Mouse (Mus musculus) forebrain, embryonic 12.5 days (tissue): ENCODE results near the gene Bicra. TPM values are rescaled to one million over a fixed set of nuclear protein-coding genes. Genes with fewer than 3 reads are reported as not detected.

Source experiments
- ATAC-seq: fragments of 200-750 bp; cut with Nextera tagmentation; 2 replicates; pipeline ENCODE4 v1.8.0; 2017; ENCODE audit warnings: moderate TSS enrichment; ENCODE audit not compliant: low FRiP score
- H3K27ac ChIP-seq: fragments of 300-500 bp; sonication (generic); 2 replicates; pipeline ENCODE4 v1.5.1; 2016; ENCODE audit warnings: mild to moderate bottlenecking
- H3K27me3 ChIP-seq: fragments of 300-500 bp; sonication (generic); 2 replicates; pipeline ENCODE4 v1.6.1; 2016; ENCODE audit warnings: mild to moderate bottlenecking
- H3K36me3 ChIP-seq: fragments of 300-500 bp; sonication (generic); replicated peaks from 2 replicates; pipeline ENCODE4 v1.6.1; 2016; ENCODE audit warnings: mild to moderate bottlenecking
- H3K4me1 ChIP-seq: fragments of 300-500 bp; sonication (generic); 2 replicates; pipeline ENCODE4 v1.6.1; 2016
- H3K4me2 ChIP-seq: fragments of 300-500 bp; sonication (generic); 2 replicates; pipeline ENCODE4 v1.6.1; 2016; ENCODE audit warnings: mild to moderate bottlenecking, moderate library complexity
- H3K4me3 ChIP-seq: fragments of 300-500 bp; sonication (generic); replicated peaks from 2 replicates; pipeline ENCODE4 v1.5.1; 2016; ENCODE audit warnings: mild to moderate bottlenecking
- H3K9ac ChIP-seq: fragments of 300-500 bp; sonication (generic); 2 replicates; pipeline ENCODE4 v1.6.1; 2016; ENCODE audit warnings: mild to moderate bottlenecking
- H3K9me3 ChIP-seq: fragments of 300-500 bp; sonication (generic); 2 replicates; pipeline ENCODE4 v1.6.1; 2016
- WGBS: fragments of 180-500 bp; shearing (Covaris S2); methylation state at CpG from one replicate; pipeline ENCODE4 v1.1.7; 2016; 5-methylcytosine and 5-hydroxymethylcytosine counted together
- polyA plus RNA-seq: library from polyadenylated mRNA; unstranded; fragments of >200 nt; fragmentation: Nextera tagmentation; extraction: Ambion mirVana; gene quantifications from 2 replicates; pipeline ENCODE4 v1.2.1, GENCODE M21; 2016

Gene Bicra
- polyA plus RNA-seq, 1 experiment from 2014 or later = 9.5 TPM

- H3K36me3 ChIP-seq = peaks cover 35% of the 10 kb centered on the region
- peaks cover 14% of the 10 kb centered on the region; the same call in 1 of the 2 replicates for H3K27me3 ChIP-seq
- no peaks in the 10 kb centered on the region for H3K9me3 ChIP-seq
- ATAC-seq = peak; percentile 95
- peak within 1 kb of the TSS; percentile 80 for H3K4me2 ChIP-seq
- H3K4me1 ChIP-seq = peaks cover 23% of the 10 kb centered on the region
- whole genome bisulfite sequencing = 2% methylated on average over 59 of the region's 59 CpGs
- H3K27ac ChIP-seq = peak within 1 kb of the TSS; percentile 92
- H3K9ac ChIP-seq = peak within 1 kb of the TSS; percentile 72
- H3K4me3 ChIP-seq = peak within 1 kb of the TSS; percentile 73
These were observed 101.8 kb downstream of the Bicra start, which contains the start of gene Nop53 for GRCm38 (mm10) chr7:15945721-15946536. TSS of gene Nop53 (minus strand) at chr7:15946074.

GRCm38 (mm10) chr7:15945211-15945610 lies 102.5 kb downstream of the Bicra start:
- WGBS = 10% methylated on average over 8 of the region's 8 CpGs
- Histone ChIP-seq H3K4me3 (peak overlapping the region; percentile 73), H3K9ac (peak overlapping the region; percentile 72), H3K9me3 (no peaks in the 10 kb centered on the region), H3K27ac (no peak overlapping the region), H3K36me3 (peaks cover 42% of the 10 kb centered on the region), H3K27me3 (peaks cover 14% of the 10 kb centered on the region; the same call in 1 of the 2 replicates), H3K4me2 (peak overlapping the region; percentile 80), H3K4me1 (peaks cover 23% of the 10 kb centered on the region)
- ATAC-seq = no peak

- Histone ChIP-seq H3K9ac (no peak overlapping the region), H3K4me1 (peaks cover 23% of the 10 kb centered on the region), H3K4me2 (peak overlapping the region; percentile 80; the same call in 1 of the 2 replicates), H3K27me3 (peaks cover 14% of the 10 kb centered on the region; the same call in 1 of the 2 replicates), H3K4me3 (no peak overlapping the region), H3K27ac (no peak overlapping the region), H3K36me3 (peaks cover 51% of the 10 kb centered on the region), H3K9me3 (no peaks in the 10 kb centered on the region)
- ATAC-seq = no peak
- 96% methylated on average over 1 of the region's 1 CpGs for WGBS
These were observed 103.4 kb downstream of the Bicra start for GRCm38 (mm10) chr7:15944311-15944710.

GRCm38 (mm10) chr7:15938621-15939020 lies 109.1 kb downstream of the Bicra start:
- WGBS = 97% methylated on average over 3 of the region's 3 CpGs
- Histone ChIP-seq H3K4me2 (no peak overlapping the region), H3K4me3 (no peak overlapping the region), H3K9me3 (no peaks in the 10 kb centered on the region), H3K9ac (no peak overlapping the region), H3K4me1 (no peaks in the 10 kb centered on the region), H3K36me3 (peaks cover 86% of the 10 kb centered on the region), H3K27me3 (no peaks in the 10 kb centered on the region), H3K27ac (no peak overlapping the region)
- ATAC-seq = no peak

- H3K9me3 ChIP-seq = no peaks in the 10 kb centered on the region
- H3K4me2 ChIP-seq = no peak overlapping the region
- WGBS = 90% methylated on average over 5 of the region's 5 CpGs
- no peak; the same call in 1 of the 2 replicates for ATAC-seq
- H3K27ac ChIP-seq = no peak overlapping the region
- no peaks in the 10 kb centered on the region for H3K4me1 ChIP-seq
- no peaks in the 10 kb centered on the region for H3K27me3 ChIP-seq
- H3K4me3 ChIP-seq = no peak overlapping the region
- no peak overlapping the region for H3K9ac ChIP-seq
- peaks cover 75% of the 10 kb centered on the region for H3K36me3 ChIP-seq
These were observed 110.2 kb downstream of the Bicra start for GRCm38 (mm10) chr7:15937491-15937890.

GRCm38 (mm10) chr7:15933437-15934359 lies 114.0 kb downstream of the Bicra start:
- 68% methylated on average over 16 of the region's 16 CpGs for WGBS
- Histone ChIP-seq H3K27ac (no peak overlapping the region), H3K36me3 (peaks cover 37% of the 10 kb centered on the region), H3K9ac (no peak overlapping the region), H3K27me3 (no peaks in the 10 kb centered on the region), H3K4me3 (no peak overlapping the region), H3K4me2 (no peak overlapping the region), H3K9me3 (no peaks in the 10 kb centered on the region), H3K4me1 (no peaks in the 10 kb centered on the region)
- no peak for ATAC-seq

- no peak for ATAC-seq
- Histone ChIP-seq H3K27me3 (no peaks in the 10 kb centered on the region), H3K4me2 (no peak overlapping the region), H3K9me3 (no peaks in the 10 kb centered on the region), H3K36me3 (peaks cover 16% of the 10 kb centered on the region), H3K27ac (no peak overlapping the region), H3K4me1 (no peaks in the 10 kb centered on the region), H3K4me3 (no peak overlapping the region), H3K9ac (no peak overlapping the region)
- 81% methylated on average over 3 of the region's 3 CpGs for WGBS
These were observed 116.1 kb downstream of the Bicra start for GRCm38 (mm10) chr7:15931635-15932034.

- H3K4me2 ChIP-seq = no peak overlapping the region
- no peak for ATAC-seq
- no peak overlapping the region for H3K4me3 ChIP-seq
- no peaks in the 10 kb centered on the region for H3K9me3 ChIP-seq
- 72% methylated on average over 2 of the region's 2 CpGs for WGBS
- no peak overlapping the region for H3K27ac ChIP-seq
- no peak overlapping the region for H3K9ac ChIP-seq
- H3K4me1 ChIP-seq = no peaks in the 10 kb centered on the region
- H3K27me3 ChIP-seq = no peaks in the 10 kb centered on the region
- H3K36me3 ChIP-seq = peaks cover 7% of the 10 kb centered on the region
These were observed 117.2 kb downstream of the Bicra start for GRCm38 (mm10) chr7:15930543-15930942.

- 40% methylated on average over 4 of the region's 4 CpGs for WGBS
- Histone ChIP-seq H3K4me1 (no peaks in the 10 kb centered on the region), H3K36me3 (0 out of 2 replicates have a peak, but pooled peaks cover under 1% of the 10 kb centered on the region), H3K9ac (no peak overlapping the region), H3K9me3 (no peaks in the 10 kb centered on the region), H3K27ac (no peak overlapping the region), H3K4me2 (no peak overlapping the region), H3K4me3 (no peak overlapping the region), H3K27me3 (no peaks in the 10 kb centered on the region)
- ATAC-seq = 0 out of 2 replicates have a peak, but pooled peaks have one; percentile 11
These were observed 117.8 kb downstream of the Bicra start for GRCm38 (mm10) chr7:15929910-15930309.

GRCm38 (mm10) chr7:15922220-15922773 lies 125.4 kb downstream of the Bicra start, which contains the start of gene Selenow:
TSS of gene Selenow (minus strand) at chr7:15922402.
- H3K36me3 ChIP-seq = peaks cover 29% of the 10 kb centered on the region
- peak within 1 kb of the TSS; percentile 72 for H3K4me3 ChIP-seq
- peaks cover 9% of the 10 kb centered on the region; the same call in 1 of the 2 replicates for H3K27me3 ChIP-seq
- peaks cover 22% of the 10 kb centered on the region for H3K4me1 ChIP-seq
- under 1% methylated on average over 33 of the region's 33 CpGs for WGBS
- H3K27ac ChIP-seq = peak within 1 kb of the TSS; percentile 75
- no peaks in the 10 kb centered on the region for H3K9me3 ChIP-seq
- ATAC-seq = peak; percentile 96
- H3K9ac ChIP-seq = peak within 1 kb of the TSS; percentile 76
- H3K4me2 ChIP-seq = peak within 1 kb of the TSS; percentile 81

- Histone ChIP-seq H3K36me3 (peaks cover 34% of the 10 kb centered on the region), H3K4me3 (peak overlapping the region; percentile 72), H3K4me2 (peak overlapping the region; percentile 81), H3K27ac (peak overlapping the region; percentile 75), H3K9me3 (no peaks in the 10 kb centered on the region), H3K27me3 (peaks cover 9% of the 10 kb centered on the region; the same call in 1 of the 2 replicates), H3K9ac (peak overlapping the region; percentile 76), H3K4me1 (peaks cover 22% of the 10 kb centered on the region)
- peak; percentile 68 for ATAC-seq
- 3% methylated on average over 10 of the region's 10 CpGs for WGBS
These were observed 125.9 kb downstream of the Bicra start for GRCm38 (mm10) chr7:15921796-15922195.
